28 mouse cellular contexts compared by ENCODE assay signal in genomic region chr9:106842800-106843199, GRCm38 (mm10).
"Had no signal": no experiment of that assay in that cellular context is flagged by ENCODE, and none has a peak within 500 bp of the region (broad histone marks: within the 10 kb centered on the region; RNA-seq: fewer than 3 reads in every experiment).

No protein-coding gene starts in this region.

- H3K4me3 ChIP-seq: gastrocnemius, adult 2 months; heart, adult 2 months; heart, embryonic 13.5 days; heart, embryonic 15.5 days; hindbrain, embryonic 10.5 days; hindbrain, embryonic 12.5 days; intestine, embryonic 15.5 days; kidney, embryonic 15.5 days; left cerebral cortex, adult 2 months; limb, embryonic 10.5 days; limb, embryonic 12.5 days; liver, embryonic 13.5 days; liver, embryonic 15.5 days had no signal

- H3K27ac ChIP-seq: gastrocnemius, adult 2 months; heart, adult 2 months; heart, embryonic 13.5 days; heart, embryonic 15.5 days; hindbrain, embryonic 10.5 days; hindbrain, embryonic 12.5 days; hindbrain, embryonic 14.5 days; intestine, embryonic 15.5 days; kidney, embryonic 15.5 days; kidney, postnatal 0 days; left cerebral cortex, adult 2 months; limb, embryonic 10.5 days; limb, embryonic 12.5 days; liver, embryonic 13.5 days; liver, embryonic 15.5 days had no signal

- H3K9me3 ChIP-seq: heart, embryonic 13.5 days; heart, embryonic 15.5 days; hindbrain, embryonic 12.5 days; intestine, embryonic 15.5 days; kidney, embryonic 15.5 days; limb, embryonic 10.5 days; liver, embryonic 13.5 days; liver, embryonic 15.5 days had no signal

- H3K9ac ChIP-seq: heart, embryonic 13.5 days; heart, embryonic 15.5 days; hindbrain, embryonic 12.5 days; hindbrain, embryonic 14.5 days; intestine, embryonic 15.5 days; kidney, embryonic 15.5 days; limb, embryonic 12.5 days; liver, embryonic 13.5 days; liver, embryonic 15.5 days had no signal

- DNase-seq: gastrocnemius, adult 2 months; gastrocnemius, postnatal 10 days; gastrocnemius, postnatal 25 days; heart, adult 2 months; heart, postnatal 4 days; kidney, adult 11 months; kidney, adult 2 months; kidney, adult 9 months; kidney, postnatal 14 days; kidney, postnatal 36 days; liver; liver, embryonic 13.5 days had no signal

- H3K4me1 ChIP-seq: heart, embryonic 13.5 days; heart, embryonic 15.5 days; hindbrain, embryonic 10.5 days; hindbrain, embryonic 12.5 days; intestine, embryonic 15.5 days; kidney, embryonic 15.5 days; limb, embryonic 10.5 days; limb, embryonic 12.5 days; liver, embryonic 13.5 days; liver, embryonic 15.5 days had no signal

- H3K27me3 ChIP-seq: heart, embryonic 13.5 days; heart, embryonic 15.5 days; hindbrain, embryonic 12.5 days; intestine, embryonic 15.5 days; kidney, embryonic 15.5 days; limb, embryonic 12.5 days; liver, embryonic 13.5 days; liver, embryonic 15.5 days had no signal

- ATAC-seq: hindbrain, embryonic 16.5 days; inflammation-experienced regulatory T-cells, adult 6 months; intestine, embryonic 15.5 days had no signal

- H3K4me2 ChIP-seq: heart, embryonic 11.5 days; heart, embryonic 13.5 days; heart, embryonic 15.5 days; hindbrain, embryonic 12.5 days; hindbrain, embryonic 14.5 days; intestine, embryonic 15.5 days; kidney, embryonic 15.5 days; limb, embryonic 12.5 days; liver, embryonic 11.5 days; liver, embryonic 13.5 days; liver, embryonic 15.5 days had no signal
